Mouse (Mus musculus): ENCODE measurements around the gene Gadl1. TPM values are rescaled to one million over a fixed set of nuclear protein-coding genes. Genes with fewer than 3 reads are reported as not detected.
"Not testable (repeated sequence)": the region's sequence is repeated elsewhere in the genome, so short reads cannot be mapped to it uniquely, and the experiment has no call there.

Gene Gadl1
- polyA plus RNA-seq, 1 experiment from 2014 or later, result 1.7 TPM

- Histone ChIP-seq H3K27ac (no peak overlapping the region), H3K4me2 (no peak overlapping the region), H3K9me3 (no peaks in the 10 kb centered on the region), H3K36me3 (no peaks in the 10 kb centered on the region), H3K4me1 (no peaks in the 10 kb centered on the region), H3K27me3 (replicated peaks) (no peaks in the 10 kb centered on the region), H3K4me3 (replicated peaks) (no peak overlapping the region), H3K9ac (no peak overlapping the region)
- ATAC-seq (ENCODE audit: insufficient read depth, low FRiP score, low read depth), result no peak
- WGBS, result 72% methylated on average over 6 of the region's 6 CpGs
Observed at GRCm38 (mm10) chr9:116038275-116038674, 129.0 kb downstream of the Gadl1 start.

DNA sequence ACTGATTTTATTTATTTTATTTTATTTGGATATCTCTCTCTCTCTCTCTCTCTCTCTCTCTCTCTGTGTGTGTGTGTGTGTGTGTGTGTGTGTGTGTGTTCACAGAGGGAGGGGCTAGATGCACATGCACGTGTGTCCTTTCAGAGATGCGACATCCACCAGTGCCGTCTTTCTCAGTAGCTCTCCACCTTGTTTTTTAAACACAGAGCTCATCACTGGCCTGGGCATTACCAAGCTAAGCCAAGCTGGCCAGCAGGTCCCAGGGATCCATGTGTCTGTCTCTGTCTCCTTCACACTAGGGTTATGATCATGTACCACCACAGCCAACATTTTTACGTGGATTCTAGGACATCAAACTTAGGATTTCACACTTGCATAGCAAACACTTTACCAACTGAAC, 130.7 kb downstream of the Gadl1 start:
- 85% methylated on average over 4 of the region's 4 CpGs for WGBS
- Histone ChIP-seq H3K36me3 (no peaks in the 10 kb centered on the region), H3K9ac (no peak overlapping the region), H3K4me3 (replicated peaks) (no peak overlapping the region), H3K27ac (no peak overlapping the region), H3K4me1 (no peaks in the 10 kb centered on the region), H3K4me2 (no peak overlapping the region), H3K27me3 (replicated peaks) (no peaks in the 10 kb centered on the region), H3K9me3 (no peaks in the 10 kb centered on the region)
- ATAC-seq (ENCODE audit: insufficient read depth, low FRiP score, low read depth), result no peak

DNA sequence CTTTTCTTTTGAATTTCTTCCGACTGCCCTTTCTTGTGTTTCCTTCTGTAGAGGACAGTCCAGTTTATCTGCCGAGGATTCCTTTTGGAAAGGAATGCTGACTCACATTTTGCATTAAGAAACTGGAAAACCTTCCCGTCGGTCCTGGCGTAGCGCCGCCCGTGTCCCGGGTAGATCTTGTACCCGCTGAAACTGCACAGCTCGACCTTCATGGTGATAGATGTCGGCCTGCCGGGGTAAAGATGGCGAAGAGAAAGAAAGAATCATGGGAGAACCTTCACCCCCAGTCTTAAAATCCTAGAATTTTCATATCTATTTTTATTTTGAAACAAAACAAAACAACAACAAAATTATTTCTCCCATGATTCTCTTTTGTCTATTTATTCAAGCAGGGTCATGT, 131.6 kb downstream of the Gadl1 start:
- not testable (repeated sequence) for H3K4me3 ChIP-seq (replicated peaks); H3K36me3 ChIP-seq; H3K4me2 ChIP-seq; H3K9ac ChIP-seq; H3K9me3 ChIP-seq; H3K27ac ChIP-seq; H3K27me3 ChIP-seq (replicated peaks); ATAC-seq (ENCODE audit: insufficient read depth, low FRiP score, low read depth); H3K4me1 ChIP-seq
- WGBS, result 93% methylated on average over 14 of the region's 14 CpGs

GRCm38 (mm10) chr9:116041369-116041768, 132.1 kb downstream of the Gadl1 start:
- ATAC-seq (ENCODE audit: insufficient read depth, low FRiP score, low read depth), result no peak
- H3K4me3 ChIP-seq (replicated peaks), result no peak overlapping the region
- 69% methylated on average over 4 of the region's 4 CpGs for WGBS
- no peak overlapping the region for H3K4me2 ChIP-seq
- H3K36me3 ChIP-seq, result no peaks in the 10 kb centered on the region
- no peaks in the 10 kb centered on the region for H3K4me1 ChIP-seq
- H3K27ac ChIP-seq, result no peak overlapping the region
- H3K27me3 ChIP-seq (replicated peaks), result no peaks in the 10 kb centered on the region
- H3K9ac ChIP-seq, result no peak overlapping the region
- no peaks in the 10 kb centered on the region for H3K9me3 ChIP-seq

DNA sequence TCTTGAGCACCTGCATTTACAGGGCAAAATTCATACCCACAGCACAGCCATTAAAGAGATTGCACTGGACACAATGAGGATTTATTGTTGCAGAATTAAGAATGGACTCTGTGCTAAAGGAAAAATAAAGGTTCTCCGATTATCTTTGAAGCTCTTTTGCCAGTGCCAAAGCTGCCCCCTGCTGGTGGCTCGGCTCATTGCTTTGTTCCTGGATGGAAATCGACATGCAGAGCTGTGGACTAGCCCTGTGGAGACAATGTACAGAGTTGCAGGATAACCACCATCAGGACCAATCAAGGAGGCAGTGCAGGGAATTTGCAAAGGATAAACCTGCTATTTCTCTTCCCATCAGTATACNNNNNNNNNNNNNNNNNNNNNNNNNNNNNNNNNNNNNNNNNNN, 132.5 kb downstream of the Gadl1 start:
- Histone ChIP-seq H3K27ac (no peak overlapping the region), H3K9ac (no peak overlapping the region), H3K27me3 (replicated peaks) (no peaks in the 10 kb centered on the region), H3K4me2 (no peak overlapping the region), H3K9me3 (no peaks in the 10 kb centered on the region), H3K4me1 (no peaks in the 10 kb centered on the region), H3K36me3 (no peaks in the 10 kb centered on the region), H3K4me3 (replicated peaks) (no peak overlapping the region)
- 7% methylated on average over 3 of the region's 3 CpGs for WGBS
- no peak for ATAC-seq (ENCODE audit: insufficient read depth, low FRiP score, low read depth)

DNA sequence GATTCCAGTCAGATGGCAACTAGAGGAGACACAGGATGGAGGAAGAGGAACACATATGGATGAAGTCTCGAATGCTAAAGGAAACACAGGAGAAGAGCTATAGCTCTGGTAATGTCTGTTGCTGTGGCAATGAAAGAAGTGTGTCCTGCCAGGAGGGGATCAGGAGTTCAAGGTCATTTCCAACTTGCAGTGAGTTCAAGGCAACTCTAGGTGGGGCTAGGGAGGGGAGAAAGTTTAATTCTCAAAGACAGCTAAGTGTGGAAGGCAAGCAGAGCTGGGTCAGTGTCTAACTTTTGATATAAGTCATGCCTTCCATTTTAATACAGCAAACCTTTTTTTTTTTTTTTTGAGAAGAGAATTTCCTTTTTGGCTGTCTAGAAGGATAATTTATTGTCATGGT, 140.7 kb downstream of the Gadl1 start:
- no peak for ATAC-seq (ENCODE audit: insufficient read depth, low FRiP score, low read depth)
- no peak overlapping the region for H3K4me3 ChIP-seq (replicated peaks)
- H3K9ac ChIP-seq, result no peak overlapping the region
- no peaks in the 10 kb centered on the region for H3K9me3 ChIP-seq
- no peaks in the 10 kb centered on the region for H3K4me1 ChIP-seq
- H3K27ac ChIP-seq, result no peak overlapping the region
- WGBS, result 83% methylated on average over 1 of the region's 1 CpGs
- no peaks in the 10 kb centered on the region; the same call in 1 of the 2 replicates for H3K27me3 ChIP-seq (replicated peaks)
- H3K4me2 ChIP-seq, result no peak overlapping the region
- H3K36me3 ChIP-seq, result no peaks in the 10 kb centered on the region

DNA sequence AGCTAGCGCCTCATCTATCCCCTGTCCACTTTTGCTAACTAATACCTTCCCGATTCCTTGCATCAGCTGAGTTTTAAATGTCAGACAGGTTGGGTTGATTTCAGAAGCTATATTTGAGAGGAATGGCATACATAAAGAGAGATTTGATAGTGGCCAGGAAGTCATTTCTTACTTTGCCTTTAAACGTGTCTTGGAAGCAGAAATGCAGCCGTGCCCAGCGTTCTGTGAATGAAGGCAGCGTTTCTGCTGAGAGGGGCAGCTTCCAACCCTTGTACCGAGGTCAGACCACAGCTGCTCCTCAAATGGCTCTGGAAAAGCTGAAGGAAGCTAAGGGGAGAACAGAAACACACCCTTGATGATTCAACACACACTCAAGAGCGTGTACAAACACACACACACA, 144.7 kb downstream of the Gadl1 start:
- no peak overlapping the region for H3K4me3 ChIP-seq (replicated peaks)
- ATAC-seq (ENCODE audit: insufficient read depth, low FRiP score, low read depth), result no peak
- H3K27me3 ChIP-seq (replicated peaks), result no peaks in the 10 kb centered on the region; the same call in 1 of the 2 replicates
- no peak overlapping the region for H3K9ac ChIP-seq
- WGBS, result 61% methylated on average over 8 of the region's 8 CpGs
- H3K9me3 ChIP-seq, result no peaks in the 10 kb centered on the region
- no peak overlapping the region for H3K4me2 ChIP-seq
- H3K4me1 ChIP-seq, result no peaks in the 10 kb centered on the region
- no peak overlapping the region for H3K27ac ChIP-seq
- H3K36me3 ChIP-seq, result no peaks in the 10 kb centered on the region

- Histone ChIP-seq H3K27me3 (replicated peaks) (no peaks in the 10 kb centered on the region), H3K9me3 (no peaks in the 10 kb centered on the region), H3K4me1 (no peaks in the 10 kb centered on the region), H3K4me3 (replicated peaks) (no peak overlapping the region), H3K9ac (no peak overlapping the region), H3K36me3 (no peaks in the 10 kb centered on the region), H3K27ac (no peak overlapping the region), H3K4me2 (no peak overlapping the region)
- ATAC-seq (ENCODE audit: insufficient read depth, low FRiP score, low read depth), result no peak
- WGBS, result 84% methylated on average over 4 of the region's 4 CpGs
Observed at GRCm38 (mm10) chr9:116058475-116058874, 149.2 kb downstream of the Gadl1 start.

GRCm38 (mm10) chr9:116059156-116059555, 149.9 kb downstream of the Gadl1 start:
- no peak for ATAC-seq (ENCODE audit: insufficient read depth, low FRiP score, low read depth)
- Histone ChIP-seq H3K27me3 (replicated peaks) (no peaks in the 10 kb centered on the region), H3K4me1 (no peaks in the 10 kb centered on the region), H3K9me3 (no peaks in the 10 kb centered on the region), H3K36me3 (no peaks in the 10 kb centered on the region), H3K9ac (no peak overlapping the region), H3K4me2 (no peak overlapping the region), H3K27ac (no peak overlapping the region), H3K4me3 (replicated peaks) (no peak overlapping the region)
- WGBS, result 53% methylated on average over 4 of the region's 4 CpGs

DNA sequence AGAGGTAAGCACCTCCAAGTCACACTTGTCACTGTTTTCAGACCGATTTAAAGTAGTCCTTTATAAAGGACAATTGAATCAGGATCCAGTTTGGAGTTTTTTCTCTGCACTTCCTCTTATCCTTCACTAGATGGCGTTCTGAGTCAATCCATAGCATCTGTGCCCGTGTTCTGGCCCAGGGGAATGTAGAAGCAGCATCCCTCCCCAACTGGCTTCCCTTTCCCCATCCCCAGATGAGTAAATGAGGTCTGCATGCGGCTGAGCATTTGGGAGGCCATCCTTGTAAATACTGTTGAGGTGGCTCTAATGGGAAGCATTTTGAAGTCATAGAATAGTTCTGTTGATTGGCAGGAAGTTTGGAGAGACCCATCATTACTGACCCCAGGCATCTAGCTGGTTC, 151.4 kb downstream of the Gadl1 start:
- Histone ChIP-seq H3K4me3 (replicated peaks) (no peak overlapping the region), H3K27me3 (replicated peaks) (no peaks in the 10 kb centered on the region)
- WGBS, result 12% methylated on average over 4 of the region's 4 CpGs

GRCm38 (mm10) chr9:116064774-116065173, 155.5 kb downstream of the Gadl1 start:
- Histone ChIP-seq H3K9me3 (no peaks in the 10 kb centered on the region), H3K4me1 (no peaks in the 10 kb centered on the region), H3K9ac (no peak overlapping the region), H3K4me2 (no peak overlapping the region), H3K36me3 (no peaks in the 10 kb centered on the region), H3K27ac (no peak overlapping the region), H3K27me3 (replicated peaks) (no peaks in the 10 kb centered on the region), H3K4me3 (replicated peaks) (no peak overlapping the region)
- 82% methylated on average over 17 of the region's 17 CpGs for WGBS
- ATAC-seq (ENCODE audit: insufficient read depth, low FRiP score, low read depth), result no peak

More for the DNA sequence above, 151.4 kb downstream of the Gadl1 start:
- H3K36me3 ChIP-seq, result no peaks in the 10 kb centered on the region
- H3K4me2 ChIP-seq, result no peak overlapping the region
- no peak for ATAC-seq (ENCODE audit: insufficient read depth, low FRiP score, low read depth)
- H3K4me1 ChIP-seq, result no peaks in the 10 kb centered on the region
- no peaks in the 10 kb centered on the region for H3K9me3 ChIP-seq
- no peak overlapping the region for H3K27ac ChIP-seq
- no peak overlapping the region for H3K9ac ChIP-seq

- 93% methylated on average over 1 of the region's 1 CpGs for WGBS
- not testable (repeated sequence) for ATAC-seq (ENCODE audit: insufficient read depth, low FRiP score, low read depth); H3K27me3 ChIP-seq (replicated peaks); H3K4me2 ChIP-seq; H3K9me3 ChIP-seq; H3K4me1 ChIP-seq; H3K36me3 ChIP-seq; H3K9ac ChIP-seq; H3K27ac ChIP-seq; H3K4me3 ChIP-seq (replicated peaks)
Observed at GRCm38 (mm10) chr9:116071561-116071960, 162.3 kb downstream of the Gadl1 start.

DNA sequence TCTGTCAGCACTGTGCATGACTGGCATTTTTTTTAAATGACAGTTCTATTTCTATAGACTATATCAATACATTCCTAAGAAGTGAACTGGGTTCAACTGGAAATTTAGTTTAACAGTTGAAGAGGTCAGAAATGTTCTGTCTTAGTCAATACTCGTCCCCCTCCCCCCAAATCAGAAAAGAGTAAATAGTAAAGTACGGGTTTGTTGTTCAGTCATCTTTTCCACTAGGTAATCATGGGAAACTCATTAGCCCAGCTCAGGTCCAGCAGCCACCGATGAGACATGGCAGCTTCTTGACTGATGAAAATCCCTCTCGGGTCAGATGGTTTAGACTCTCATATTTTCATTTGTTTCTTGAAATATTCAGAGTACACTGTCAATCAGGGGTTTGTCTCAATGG, 166.9 kb downstream of the Gadl1 start:
- Histone ChIP-seq H3K27ac (no peak overlapping the region), H3K27me3 (replicated peaks) (no peaks in the 10 kb centered on the region), H3K9me3 (no peaks in the 10 kb centered on the region), H3K36me3 (no peaks in the 10 kb centered on the region), H3K4me3 (replicated peaks) (no peak overlapping the region), H3K4me1 (no peaks in the 10 kb centered on the region), H3K4me2 (no peak overlapping the region), H3K9ac (no peak overlapping the region)
- no peak for ATAC-seq (ENCODE audit: insufficient read depth, low FRiP score, low read depth)
- 73% methylated on average over 4 of the region's 4 CpGs for WGBS

All from stomach, embryonic 15.5 days (tissue).